Mouse (Mus musculus): Measurements from ENCODE around the gene Ttn.

DNA sequence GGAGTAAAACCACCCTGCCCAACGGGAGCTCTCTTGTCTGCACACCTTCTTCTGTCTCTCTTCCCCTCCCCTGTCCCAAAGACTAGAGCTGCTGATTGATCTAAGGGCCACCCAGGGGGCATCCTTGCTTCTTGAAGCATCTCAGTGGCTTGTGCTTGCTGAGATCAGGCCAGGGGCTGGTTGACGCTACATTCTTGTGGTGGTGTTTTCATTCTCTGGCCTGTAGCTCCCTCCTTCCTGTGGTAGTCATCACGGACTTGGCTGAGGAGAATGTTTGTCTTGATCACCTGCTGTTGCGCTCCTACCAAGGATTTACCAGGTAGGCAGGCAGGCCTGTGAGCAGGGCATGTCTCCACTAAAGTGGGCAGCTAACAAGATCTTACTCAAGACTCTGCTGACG is 279.6 kb downstream of the Ttn start:
- TF ChIP-seq CTCF (IDR thresholded peaks at IDR 0.05; ENCODE audit: borderline replicate concordance, insufficient read depth, low read length) = no peak
- TF ChIP-seq POLR2A (IDR thresholded peaks at IDR 0.05; ENCODE audit: low read depth, low read length) = no peak
